Mouse (Mus musculus) CH12.LX (cell line): ENCODE measurements at regions not wholly inside any gene's neighbourhood (a gene's known extent, or its start where the extent isn't known, plus 50 kb on each side); places are given as distances from the start of the nearest gene placed in this dataset.

ENCODE experiments used
- DNase-seq: peaks from one replicate; pipeline ENCODE4 v3.0.0-alpha.2; 2013; ENCODE audit errors: extremely low read depth
- H3K27ac ChIP-seq: 2 replicates; pipeline ENCODE4 v1.5.1; 2012; ENCODE audit warnings: low read depth, mild to moderate bottlenecking, control low read depth, moderate library complexity; ENCODE audit not compliant: insufficient read depth
- H3K27me3 ChIP-seq: replicated peaks from 2 replicates; pipeline ENCODE3; 2012; ENCODE audit warnings: inconsistent platforms
- H3K36me3 ChIP-seq, 2 experiments: replicated peaks in 1 of 2; 2 replicates each; pipeline versions ENCODE3 to v1.6.1; 2012; ENCODE audit warnings: inconsistent platforms in 1 of 2, low read length in 1 of 2, mild to moderate bottlenecking in 1 of 2, mixed read lengths in 1 of 2, moderate library complexity in 1 of 2; ENCODE audit not compliant: control insufficient read depth in 1 of 2, insufficient read depth in 1 of 2
- H3K4me1 ChIP-seq, 2 experiments: 2 replicates each; pipeline ENCODE4 v1.6.1; 2012; ENCODE audit warnings: inconsistent platforms in 1 of 2, moderate library complexity in 1 of 2; ENCODE audit not compliant: insufficient read depth in 2 of 2, control insufficient read depth in 1 of 2
- H3K4me2 ChIP-seq: 2 replicates; pipeline ENCODE4 v1.6.1; 2012; ENCODE audit warnings: low read depth, mild to moderate bottlenecking, control low read depth; ENCODE audit not compliant: poor library complexity, insufficient read depth, severe bottlenecking
- H3K4me3 ChIP-seq, 3 experiments: fragments of 150-350 bp in 1 of 3; sonication (generic) in 1 of 3; replicated peaks in 1 of 3; 2 replicates each; pipeline versions ENCODE3 to v1.5.1; 2011 to 2012; ENCODE audit warnings: low read depth in 2 of 3, low read length in 2 of 3, mild to moderate bottlenecking in 2 of 3, moderate library complexity in 2 of 3, control low read depth in 1 of 3, improper control_type of control experiment in 1 of 3, inconsistent platforms in 1 of 3, mixed read lengths in 1 of 3; ENCODE audit not compliant: poor library complexity in 1 of 3
- H3K79me2 ChIP-seq: replicated peaks from 2 replicates; pipeline ENCODE4 v1.6.1; 2012; ENCODE audit warnings: mild to moderate bottlenecking, moderate library complexity; ENCODE audit not compliant: control insufficient read depth, poor library complexity, insufficient read depth, severe bottlenecking; ENCODE audit errors: extremely low read depth
- H3K9ac ChIP-seq: 2 replicates; pipeline ENCODE4 v1.6.1; 2012; ENCODE audit warnings: low read depth, mild to moderate bottlenecking, control low read depth, moderate library complexity; ENCODE audit not compliant: insufficient read depth
- H3K9me3 ChIP-seq: replicated peaks from 2 replicates; pipeline ENCODE3; 2012; ENCODE audit warnings: low read length, inconsistent platforms, mixed read lengths
- BHLHE40 ChIP-seq: IDR thresholded peaks from 2 replicates; pipeline ENCODE4 v1.6.1; 2011; ENCODE audit warnings: mild to moderate bottlenecking, low read depth, low read length, improper control_type of control experiment
- CHD1 ChIP-seq: IDR thresholded peaks from 2 replicates; pipeline ENCODE4 v1.6.1; 2012; ENCODE audit warnings: low read depth, low read length, improper control_type of control experiment, inconsistent platforms
- CHD2 ChIP-seq: IDR thresholded peaks from 2 replicates; pipeline ENCODE4 v1.6.1; 2011; ENCODE audit warnings: low read length, improper control_type of control experiment
- CTCF ChIP-seq, 2 experiments: IDR thresholded peaks in 1 of 2; conservative IDR thresholded peaks in 1 of 2; 2 replicates each; pipeline ENCODE4 v1.5.1; 2011 to 2012; ENCODE audit warnings: low read depth in 2 of 2, low read length in 2 of 2, improper control_type of control experiment in 1 of 2, inconsistent platforms in 1 of 2, mild to moderate bottlenecking in 1 of 2, moderate library complexity in 1 of 2
- E2F4 ChIP-seq: IDR thresholded peaks from 2 replicates; pipeline ENCODE4 v1.6.1; 2011; ENCODE audit warnings: low read depth, low read length, improper control_type of control experiment; ENCODE audit not compliant: insufficient replicate concordance
- ELF1 ChIP-seq: IDR thresholded peaks from 2 replicates; pipeline ENCODE4 v1.6.1; 2014; ENCODE audit warnings: low read depth, mild to moderate bottlenecking, inconsistent platforms, low read length, improper control_type of control experiment
- EP300 ChIP-seq: IDR thresholded peaks from 2 replicates; pipeline ENCODE4 v1.6.1; 2011; ENCODE audit warnings: low read length, improper control_type of control experiment
- ETS1 ChIP-seq: conservative IDR thresholded peaks from 2 replicates; pipeline ENCODE4 v1.6.1; 2012; ENCODE audit warnings: low read depth, mild to moderate bottlenecking, inconsistent platforms, low read length, improper control_type of control experiment, moderate library complexity
- IRF4 ChIP-seq: IDR thresholded peaks from 2 replicates; pipeline ENCODE4 v1.6.1; 2014; ENCODE audit warnings: low read depth, mild to moderate bottlenecking, inconsistent platforms, low read length, improper control_type of control experiment
- JUN ChIP-seq: IDR thresholded peaks from 2 replicates; pipeline ENCODE4 v1.6.1; 2011; ENCODE audit warnings: low read depth, mild to moderate bottlenecking, low read length, improper control_type of control experiment, moderate library complexity; ENCODE audit not compliant: insufficient read depth
- JUND ChIP-seq: conservative IDR thresholded peaks from 2 replicates; pipeline ENCODE4 v1.6.1; 2011; ENCODE audit warnings: low read depth, low read length, improper control_type of control experiment
- KAT2A ChIP-seq: IDR thresholded peaks from 2 replicates; pipeline ENCODE4 v1.6.1; 2012; ENCODE audit warnings: low read length, improper control_type of control experiment, inconsistent platforms; ENCODE audit not compliant: insufficient replicate concordance
- MAX ChIP-seq: IDR thresholded peaks from 2 replicates; pipeline ENCODE4 v1.6.1; 2011; ENCODE audit warnings: low read length, improper control_type of control experiment
- MEF2A ChIP-seq: IDR thresholded peaks from 2 replicates; pipeline ENCODE4 v1.6.1; 2014; ENCODE audit warnings: low read depth, mild to moderate bottlenecking, inconsistent platforms, low read length, improper control_type of control experiment, borderline replicate concordance
- MXI1 ChIP-seq: IDR thresholded peaks from 2 replicates; pipeline ENCODE4 v1.6.1; 2011; ENCODE audit warnings: mild to moderate bottlenecking, low read depth, low read length, improper control_type of control experiment
- MYC ChIP-seq: IDR thresholded peaks from 2 replicates; pipeline ENCODE4 v1.6.1; 2011; ENCODE audit warnings: low read depth, mild to moderate bottlenecking, improper control_type of control experiment, low read length
- NELFE ChIP-seq: IDR thresholded peaks from 2 replicates; pipeline ENCODE4 v1.6.1; 2011; ENCODE audit warnings: low read depth, low read length, improper control_type of control experiment
- NRF1 ChIP-seq: IDR thresholded peaks from 2 replicates; pipeline ENCODE4 v1.6.1; 2014; ENCODE audit warnings: low read depth, mild to moderate bottlenecking, inconsistent platforms, low read length, improper control_type of control experiment, moderate library complexity
- PAX5 ChIP-seq: IDR thresholded peaks from 2 replicates; pipeline ENCODE4 v1.6.1; 2012; ENCODE audit warnings: low read length, inconsistent platforms, mixed read lengths
- POLR2A ChIP-seq: IDR thresholded peaks from 2 replicates; pipeline ENCODE4 v1.6.1; 2011; ENCODE audit warnings: low read depth, mild to moderate bottlenecking, improper control_type of control experiment, low read length
- POLR2AphosphoS2 ChIP-seq: IDR thresholded peaks from 2 replicates; pipeline ENCODE4 v1.6.1; 2011; ENCODE audit warnings: low read depth, low read length, improper control_type of control experiment
- RAD21 ChIP-seq: IDR thresholded peaks from 2 replicates; pipeline ENCODE4 v1.6.1; 2011; ENCODE audit warnings: low read depth, mild to moderate bottlenecking, low read length, improper control_type of control experiment, moderate library complexity
- RCOR1 ChIP-seq: conservative IDR thresholded peaks from 2 replicates; pipeline ENCODE4 v1.6.1; 2012; ENCODE audit warnings: low read depth, mild to moderate bottlenecking, inconsistent platforms, low read length, improper control_type of control experiment
- SIN3A ChIP-seq: IDR thresholded peaks from 2 replicates; pipeline ENCODE4 v1.6.1; 2012; ENCODE audit warnings: low read length, improper control_type of control experiment, inconsistent platforms
- SMC3 ChIP-seq: IDR thresholded peaks from 2 replicates; pipeline ENCODE4 v1.6.1; 2011; ENCODE audit warnings: low read depth, low read length, improper control_type of control experiment
- TBP ChIP-seq: conservative IDR thresholded peaks from 2 replicates; pipeline ENCODE4 v1.6.1; 2011; ENCODE audit warnings: low read depth, low read length, improper control_type of control experiment
- TCF12 ChIP-seq: IDR thresholded peaks from 2 replicates; pipeline ENCODE4 v1.6.1; 2014; ENCODE audit warnings: low read depth, mild to moderate bottlenecking, inconsistent platforms, low read length, improper control_type of control experiment
- UBTF ChIP-seq: IDR thresholded peaks from 2 replicates; pipeline ENCODE4 v1.6.1; 2012; ENCODE audit warnings: low read depth, mild to moderate bottlenecking, inconsistent platforms, low read length, improper control_type of control experiment, moderate library complexity
- ZC3H11A ChIP-seq: IDR thresholded peaks from 2 replicates; pipeline ENCODE4 v1.6.1; 2012; ENCODE audit warnings: low read depth, mild to moderate bottlenecking, inconsistent platforms, low read length, improper control_type of control experiment
- ZNF384 ChIP-seq: IDR thresholded peaks from 2 replicates; pipeline ENCODE4 v1.6.1; 2012; ENCODE audit warnings: low read depth, low read length, improper control_type of control experiment, inconsistent platforms
- dilution Hi-C: fragments of 300-500 bp; cut with MboI; formaldehyde crosslinking; loops from 2 replicates; pipeline ENCODE4 v1.14.3; 2020; ENCODE audit warnings: low sequenced_read_pairs; ENCODE audit not compliant: extremely low pct_unique_long_range_greater_than_20kb, extremely low pct_ligation_motif_present
- in situ Hi-C: fragments of 300-500 bp; cut with MboI; formaldehyde crosslinking; loops from 3 replicates; pipeline ENCODE4 v1.14.3; 2019; ENCODE audit warnings: low sequenced_read_pairs, low pct_ligation_motif_present, low pct_unique_long_range_greater_than_20kb, mixed read lengths

GRCm38 (mm10) chr13:46360495-46361120, 57.6 kb upstream of the Rbm24 start:
- Histone ChIP-seq H3K27me3 (no peaks in the 10 kb centered on the region), H3K4me1 (peaks cover 7 to 32% of the 10 kb centered on the region in 2 experiments; a peak in 3 of 4 replicates), H3K9ac (no peak overlapping the region), H3K4me3 (no peak overlapping the region), H3K27ac (no peak overlapping the region), H3K9me3 (no peaks in the 10 kb centered on the region), H3K4me2 (no peak overlapping the region), H3K36me3 (no peaks in the 10 kb centered on the region), H3K79me2 (no peaks in the 10 kb centered on the region)
- in situ Hi-C loops = no loop called here
- TF ChIP-seq MAX (no peak), MXI1 (no peak), SIN3A (no peak), ZNF384 (no peak), CHD1 (no peak), POLR2A (no peak), POLR2AphosphoS2 (no peak), MEF2A (no peak), NRF1 (no peak), BHLHE40 (no peak), NELFE (no peak), JUN (no peak), TCF12 (no peak), CTCF (conservative IDR thresholded peaks at IDR 0.05 in 1 of 2, IDR thresholded peaks at IDR 0.05 in 1 of 2; ENCODE audit: low read depth in 2 of 2, low read length in 2 of 2) (no peak), RCOR1 (no peak), IRF4 (no peak), UBTF (no peak), ZC3H11A (no peak)
- no peak for DNase-seq
- dilution Hi-C loops = no loop called here

GRCm38 (mm10) chr13:46363456-46364201, 54.6 kb upstream of the Rbm24 start:
- DNase-seq = no peak
- H3K27me3 ChIP-seq = no peaks in the 10 kb centered on the region
- H3K4me3 ChIP-seq = no peak overlapping the region
- H3K27ac ChIP-seq = no peak overlapping the region
- H3K9me3 ChIP-seq = peaks cover 3% of the 10 kb centered on the region
- H3K4me2 ChIP-seq = no peak overlapping the region; the same call in 1 of the 2 replicates
- dilution Hi-C loops = no loop called here
- no peak for TF ChIP-seq E2F4
- TF ChIP-seq BHLHE40 = no peak
- TF ChIP-seq KAT2A = no peak
- no peak for TF ChIP-seq RAD21
- TF ChIP-seq ELF1 = no peak
- no peak for TF ChIP-seq SMC3
- no peak for TF ChIP-seq NRF1
- TF ChIP-seq ETS1 = no peak
- no peak for TF ChIP-seq EP300
- TF ChIP-seq TCF12 = no peak
- no peak for TF ChIP-seq CHD1
- TF ChIP-seq PAX5 = no peak
- no peak for TF ChIP-seq JUND
- no peak for TF ChIP-seq ZNF384
- TF ChIP-seq CHD2 = no peak
- TF ChIP-seq MYC = no peak
- TF ChIP-seq ZC3H11A = no peak
- TF ChIP-seq TBP = no peak
- TF ChIP-seq MAX = no peak
- H3K36me3 ChIP-seq = no peaks in the 10 kb centered on the region
- in situ Hi-C loops = no loop called here
- H3K4me1 ChIP-seq = peaks cover 7 to 18% of the 10 kb centered on the region in 2 experiments; a peak in 3 of 4 replicates
- no peak overlapping the region for H3K9ac ChIP-seq
- H3K79me2 ChIP-seq = no peaks in the 10 kb centered on the region
